Mouse (Mus musculus) forebrain, embryonic 16.5 days (tissue): Measurements from ENCODE around the gene Tmem117. TPM values are rescaled to one million over a fixed set of nuclear protein-coding genes. Genes with fewer than 3 reads are reported as not detected.

ENCODE experiments used
- ATAC-seq: fragments of 200-750 bp; cut with Nextera tagmentation; 2 replicates; pipeline ENCODE4 v1.8.0; 2017; ENCODE audit warnings: mild to moderate bottlenecking, moderate library complexity
- H3K27ac ChIP-seq: fragments of 300-500 bp; sonication (generic); 2 replicates; pipeline ENCODE4 v1.5.1; 2014; ENCODE audit warnings: low read length, control low read depth
- H3K27me3 ChIP-seq: fragments of 300-500 bp; sonication (generic); replicated peaks from 2 replicates; pipeline ENCODE4 v1.6.1; 2014; ENCODE audit warnings: low read length; ENCODE audit not compliant: control insufficient read depth, insufficient read depth
- H3K36me3 ChIP-seq: fragments of 300-500 bp; sonication (generic); 2 replicates; pipeline ENCODE4 v1.6.1; 2014; ENCODE audit not compliant: control insufficient read depth, insufficient read depth
- H3K4me1 ChIP-seq: fragments of 300-500 bp; sonication (generic); replicated peaks from 2 replicates; pipeline ENCODE4 v1.6.1; 2014; ENCODE audit warnings: low read length; ENCODE audit not compliant: control insufficient read depth, insufficient read depth
- H3K4me2 ChIP-seq: fragments of 300-500 bp; sonication (generic); 2 replicates; pipeline ENCODE4 v1.6.1; 2014; ENCODE audit warnings: mild to moderate bottlenecking, low read length, control low read depth
- H3K4me3 ChIP-seq: fragments of 300-500 bp; sonication (generic); replicated peaks from 2 replicates; pipeline ENCODE4 v1.5.1; 2014; ENCODE audit warnings: mild to moderate bottlenecking, low read length, control low read depth
- H3K9ac ChIP-seq: fragments of 300-500 bp; sonication (generic); replicated peaks from 2 replicates; pipeline ENCODE4 v1.6.1; 2014; ENCODE audit warnings: low read depth, low read length, control low read depth
- H3K9me3 ChIP-seq: fragments of 300-500 bp; sonication (generic); 2 replicates; pipeline ENCODE4 v1.6.1; 2016; ENCODE audit warnings: low read length; ENCODE audit not compliant: control insufficient read depth
- WGBS: fragments of 180-500 bp; shearing (Covaris S2); extraction: QIAGEN DNeasy Blood & Tissue Kit; methylation state at CpG from one replicate; pipeline ENCODE4 v1.1.7; 2014; 5-methylcytosine and 5-hydroxymethylcytosine counted together
- polyA plus RNA-seq: library from polyadenylated mRNA; unstranded; fragments of >200 nt; fragmentation: Nextera tagmentation; extraction: Ambion mirVana; gene quantifications from 2 replicates; pipeline ENCODE4 v1.2.1, GENCODE M21; 2015

The Tmem117 gene
- polyA plus RNA-seq, 1 experiment from 2014 or later: 5.4 TPM

DNA sequence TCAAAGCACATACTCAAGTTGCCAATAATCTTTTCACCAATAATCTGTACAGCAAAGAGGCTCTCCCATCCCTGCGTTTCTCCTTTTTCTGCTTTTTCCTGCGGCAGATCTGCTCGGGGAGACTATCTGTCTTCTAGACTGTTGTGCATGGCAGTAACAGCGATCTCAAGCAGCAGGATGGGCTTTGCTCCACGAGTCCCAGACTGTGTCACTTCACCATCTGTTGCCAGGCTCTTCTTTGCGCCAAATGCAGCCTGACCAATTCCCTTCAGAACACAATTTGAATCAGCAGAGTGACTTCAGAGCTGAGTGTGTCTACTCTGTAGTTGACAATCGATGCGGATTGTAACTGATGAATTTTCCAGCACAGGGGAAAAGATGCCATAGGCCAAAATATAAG lies 415.0 kb downstream of the Tmem117 start:
- 59% methylated on average over 8 of the region's 8 CpGs for WGBS
- H3K27ac ChIP-seq: peak overlapping the region; percentile 51; the same call in 1 of the 2 replicates
- H3K4me1 ChIP-seq: peaks cover 7% of the 10 kb centered on the region
- H3K27me3 ChIP-seq: no peaks in the 10 kb centered on the region
- H3K4me3 ChIP-seq: no peak overlapping the region
- H3K9me3 ChIP-seq: no peaks in the 10 kb centered on the region
- no peak overlapping the region for H3K9ac ChIP-seq
- H3K36me3 ChIP-seq: no peaks in the 10 kb centered on the region
- peak overlapping the region; percentile 2; the same call in 1 of the 2 replicates for H3K4me2 ChIP-seq
- peak; percentile 78 for ATAC-seq

DNA sequence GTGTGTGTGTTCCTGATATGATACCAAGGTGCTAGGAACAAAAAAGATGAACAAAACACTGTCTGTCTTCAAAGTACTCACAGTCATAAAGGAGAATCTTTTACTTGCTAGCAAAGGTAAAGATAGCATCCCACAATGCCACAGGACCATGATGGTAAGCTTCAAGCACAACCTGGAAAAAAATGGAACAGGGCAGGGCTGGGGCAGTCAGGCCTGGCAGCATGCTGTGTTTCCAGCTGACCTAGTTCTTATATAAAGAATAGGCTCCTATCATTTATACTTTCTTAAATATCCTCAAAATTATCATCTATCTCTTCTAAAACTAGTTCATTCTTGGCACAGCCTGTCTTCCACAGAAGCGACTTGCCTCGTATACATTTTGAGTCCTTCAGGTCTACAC lies 418.5 kb downstream of the Tmem117 start:
- H3K27ac ChIP-seq: no peak overlapping the region
- no peaks in the 10 kb centered on the region for H3K27me3 ChIP-seq
- 77% methylated on average over 2 of the region's 2 CpGs for WGBS
- H3K9me3 ChIP-seq: no peaks in the 10 kb centered on the region
- H3K4me1 ChIP-seq: peaks cover 7% of the 10 kb centered on the region
- no peak overlapping the region for H3K4me3 ChIP-seq
- H3K36me3 ChIP-seq: no peaks in the 10 kb centered on the region
- no peak overlapping the region for H3K9ac ChIP-seq
- H3K4me2 ChIP-seq: no peak overlapping the region
- ATAC-seq: no peak

DNA sequence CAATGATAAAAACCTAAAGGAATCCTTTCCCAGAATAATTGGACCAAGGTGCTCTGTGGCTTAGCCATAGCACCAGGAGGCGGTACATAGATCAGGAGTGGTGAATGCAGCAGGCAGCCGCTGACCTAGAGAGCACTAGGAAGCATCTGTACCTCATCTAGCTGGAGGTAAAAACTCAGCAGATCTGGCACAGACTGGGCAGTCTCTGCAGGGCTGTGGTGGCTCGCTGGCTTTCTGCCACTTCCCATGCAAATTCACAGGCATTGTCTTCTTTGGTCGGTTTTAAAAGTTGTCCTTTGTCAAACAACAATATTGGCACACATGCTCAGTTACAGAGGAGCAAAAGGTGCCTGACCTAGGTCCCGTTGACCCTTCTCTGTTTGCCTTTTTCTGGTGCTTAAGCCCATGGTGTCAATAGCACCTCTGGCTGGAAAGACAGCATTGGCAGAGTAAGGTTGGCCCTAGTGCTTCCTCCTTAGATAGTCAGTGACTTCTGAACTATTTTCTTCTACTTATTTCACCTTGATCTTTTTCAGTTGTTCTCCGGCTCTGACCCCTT lies 420.2 kb downstream of the Tmem117 start:
- H3K9ac ChIP-seq: no peak overlapping the region
- no peaks in the 10 kb centered on the region for H3K36me3 ChIP-seq
- no peak overlapping the region for H3K4me3 ChIP-seq
- H3K9me3 ChIP-seq: no peaks in the 10 kb centered on the region
- H3K4me1 ChIP-seq: peaks cover 1% of the 10 kb centered on the region
- H3K27me3 ChIP-seq: no peaks in the 10 kb centered on the region
- WGBS: 62% methylated on average over 6 of the region's 6 CpGs
- H3K4me2 ChIP-seq: no peak overlapping the region
- no peak for ATAC-seq
- H3K27ac ChIP-seq: no peak overlapping the region

DNA sequence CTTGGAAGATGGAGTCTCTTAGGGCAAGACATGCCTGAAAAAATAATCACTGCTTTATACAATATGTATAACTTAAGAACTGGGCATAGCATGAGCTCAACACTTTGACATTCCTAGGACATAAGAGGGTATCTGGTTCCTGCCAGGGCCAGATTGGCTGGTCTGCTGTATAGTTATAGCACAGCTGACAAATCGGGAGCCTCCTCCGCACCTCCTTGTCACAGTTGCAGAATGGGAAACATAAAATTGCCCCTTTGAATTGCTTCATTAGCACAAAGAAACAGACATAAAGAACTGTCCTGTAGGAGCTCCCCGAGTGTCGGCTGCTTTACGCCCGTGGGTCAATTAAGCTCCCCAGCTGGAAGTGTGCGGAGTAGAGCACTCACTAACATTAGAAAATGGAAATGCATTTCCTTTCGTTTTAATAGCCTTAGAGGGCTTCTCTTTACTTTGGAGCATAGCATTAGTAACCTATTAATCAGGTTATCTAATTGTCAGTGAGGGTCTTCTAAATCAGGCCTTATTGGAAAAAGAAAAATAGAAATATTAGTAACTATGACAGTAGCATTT lies 426.1 kb downstream of the Tmem117 start:
- Histone ChIP-seq H3K27ac (no peak overlapping the region), H3K9me3 (no peaks in the 10 kb centered on the region), H3K9ac (no peak overlapping the region), H3K4me2 (no peak overlapping the region), H3K36me3 (no peaks in the 10 kb centered on the region), H3K4me1 (no peaks in the 10 kb centered on the region), H3K4me3 (no peak overlapping the region), H3K27me3 (no peaks in the 10 kb centered on the region)
- ATAC-seq: no peak
- WGBS: 20% methylated on average over 8 of the region's 8 CpGs

DNA sequence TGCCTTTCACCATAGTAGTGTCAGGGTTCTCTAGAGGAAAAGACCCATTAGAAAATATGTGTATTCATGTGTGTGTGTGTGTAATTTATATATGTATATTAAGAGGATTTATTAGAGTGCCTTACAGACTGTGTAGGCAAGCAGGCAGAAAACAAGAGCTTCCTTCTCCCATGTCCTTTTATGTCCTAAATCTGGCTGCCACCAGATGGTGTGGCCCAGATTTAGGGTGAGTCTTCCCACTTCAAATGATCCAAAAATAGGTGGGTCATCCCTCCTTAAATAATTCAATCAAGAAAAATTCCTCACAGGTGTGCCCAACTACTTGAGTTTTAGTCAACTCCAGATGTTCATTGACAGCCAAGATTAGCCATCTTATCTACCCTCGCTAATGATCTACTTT lies 439.0 kb downstream of the Tmem117 start:
- WGBS: 100% methylated on average over 1 of the region's 1 CpGs
- Histone ChIP-seq H3K4me2 (no peak overlapping the region), H3K4me3 (no peak overlapping the region), H3K27me3 (no peaks in the 10 kb centered on the region), H3K9me3 (no peaks in the 10 kb centered on the region), H3K4me1 (no peaks in the 10 kb centered on the region; the same call in 1 of the 2 replicates), H3K9ac (no peak overlapping the region), H3K36me3 (no peaks in the 10 kb centered on the region), H3K27ac (no peak overlapping the region)
- ATAC-seq: no peak

DNA sequence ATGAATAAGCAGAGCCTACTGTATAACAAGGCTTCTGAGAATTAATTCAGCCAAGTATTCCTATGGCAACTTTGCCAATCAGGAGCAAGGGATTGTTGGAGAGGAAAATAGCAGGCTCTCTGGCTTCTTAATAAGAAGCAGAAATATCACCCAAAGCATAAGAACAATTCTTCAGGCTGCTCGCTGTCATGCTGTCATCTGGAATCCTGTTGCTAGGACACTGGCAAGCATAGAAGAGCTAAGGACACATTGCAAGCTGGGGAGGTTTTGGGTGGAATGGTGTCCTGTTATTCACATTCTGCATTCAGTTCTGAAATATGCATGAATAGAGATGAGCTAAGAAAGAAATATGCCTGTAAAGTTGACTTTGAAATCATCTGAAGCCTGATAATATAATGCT lies 439.8 kb downstream of the Tmem117 start:
- no peaks in the 10 kb centered on the region for H3K9me3 ChIP-seq
- 82% methylated on average over 1 of the region's 1 CpGs for WGBS
- H3K4me3 ChIP-seq: no peak overlapping the region
- H3K4me1 ChIP-seq: no peaks in the 10 kb centered on the region; the same call in 1 of the 2 replicates
- no peak overlapping the region for H3K27ac ChIP-seq
- no peak for ATAC-seq
- no peak overlapping the region for H3K4me2 ChIP-seq
- H3K9ac ChIP-seq: no peak overlapping the region
- H3K27me3 ChIP-seq: no peaks in the 10 kb centered on the region
- no peaks in the 10 kb centered on the region for H3K36me3 ChIP-seq

DNA sequence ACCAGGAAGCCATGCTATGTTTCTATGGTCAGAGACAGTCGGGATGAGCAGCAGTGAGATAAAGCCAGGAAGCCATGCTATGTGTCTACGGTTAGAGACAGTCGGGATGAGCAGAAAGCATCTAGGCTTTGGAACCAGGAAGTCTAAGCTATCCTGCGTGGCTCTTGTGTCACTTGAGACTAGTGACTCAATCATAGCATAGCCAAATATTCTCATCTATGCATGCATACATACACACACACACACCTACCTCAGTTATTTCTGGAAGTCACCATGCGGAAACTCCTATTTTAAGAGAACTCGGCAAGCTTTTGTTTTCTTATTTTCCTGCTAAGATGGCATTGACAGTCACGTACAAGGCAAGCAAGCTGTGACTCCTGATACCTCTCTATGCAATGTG lies 441.8 kb downstream of the Tmem117 start:
- ATAC-seq: no peak
- Histone ChIP-seq H3K27ac (no peak overlapping the region), H3K4me2 (no peak overlapping the region), H3K4me3 (no peak overlapping the region), H3K4me1 (no peaks in the 10 kb centered on the region; the same call in 1 of the 2 replicates), H3K9ac (no peak overlapping the region), H3K27me3 (no peaks in the 10 kb centered on the region), H3K9me3 (no peaks in the 10 kb centered on the region), H3K36me3 (no peaks in the 10 kb centered on the region)
- 91% methylated on average over 7 of the region's 7 CpGs for WGBS

DNA sequence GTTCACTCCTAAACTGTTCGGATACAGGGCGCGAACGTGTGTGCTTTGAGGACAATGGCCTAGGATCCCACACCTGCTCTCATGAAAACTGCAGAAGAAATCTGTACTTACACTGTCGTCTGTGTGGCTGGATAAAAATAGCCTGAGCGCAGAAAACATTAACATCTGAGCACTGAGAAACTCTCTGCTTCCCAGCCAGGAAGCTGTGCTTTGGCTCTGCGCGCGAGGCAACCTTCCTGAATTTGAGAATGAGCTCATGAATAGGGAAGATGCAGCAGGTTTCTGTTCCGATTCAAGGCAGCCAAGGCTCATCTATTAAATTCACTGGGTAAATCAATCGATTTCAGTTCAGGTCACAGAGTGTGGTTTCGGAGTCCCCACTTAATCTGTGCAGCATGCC lies 446.3 kb downstream of the Tmem117 start:
- Histone ChIP-seq H3K4me3 (no peak overlapping the region), H3K4me2 (no peak overlapping the region), H3K27me3 (no peaks in the 10 kb centered on the region), H3K9ac (no peak overlapping the region), H3K4me1 (no peaks in the 10 kb centered on the region), H3K27ac (0 out of 2 replicates have a peak overlapping the region, but pooled peaks have one; percentile 23), H3K36me3 (no peaks in the 10 kb centered on the region), H3K9me3 (no peaks in the 10 kb centered on the region)
- peak; percentile 20; the same call in 1 of the 2 replicates for ATAC-seq
- 63% methylated on average over 12 of the region's 12 CpGs for WGBS

DNA sequence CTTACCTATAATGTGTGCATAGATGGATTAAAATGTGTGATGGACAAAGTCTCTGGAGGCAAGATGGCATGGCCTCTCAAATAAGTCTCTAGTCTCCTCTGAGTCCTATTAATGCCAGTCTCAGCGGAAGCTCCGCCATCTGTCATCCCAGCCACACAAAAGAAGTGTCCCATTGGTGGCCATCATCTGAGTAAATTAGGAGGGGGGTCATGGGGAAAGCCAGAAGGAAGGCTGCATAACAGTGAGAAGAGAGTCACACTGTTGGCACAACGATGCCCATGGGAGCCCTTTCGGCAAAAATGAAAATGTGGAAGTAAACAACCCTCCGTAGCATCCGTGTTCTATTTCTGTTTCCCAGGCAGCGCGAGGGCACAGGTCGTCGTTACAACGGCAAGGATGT lies 452.6 kb downstream of the Tmem117 start:
- WGBS: 69% methylated on average over 11 of the region's 11 CpGs
- no peak for ATAC-seq
- Histone ChIP-seq H3K4me2 (no peak overlapping the region), H3K4me1 (no peaks in the 10 kb centered on the region), H3K9ac (no peak overlapping the region), H3K36me3 (no peaks in the 10 kb centered on the region), H3K27me3 (no peaks in the 10 kb centered on the region), H3K9me3 (no peaks in the 10 kb centered on the region), H3K4me3 (no peak overlapping the region), H3K27ac (no peak overlapping the region)

DNA sequence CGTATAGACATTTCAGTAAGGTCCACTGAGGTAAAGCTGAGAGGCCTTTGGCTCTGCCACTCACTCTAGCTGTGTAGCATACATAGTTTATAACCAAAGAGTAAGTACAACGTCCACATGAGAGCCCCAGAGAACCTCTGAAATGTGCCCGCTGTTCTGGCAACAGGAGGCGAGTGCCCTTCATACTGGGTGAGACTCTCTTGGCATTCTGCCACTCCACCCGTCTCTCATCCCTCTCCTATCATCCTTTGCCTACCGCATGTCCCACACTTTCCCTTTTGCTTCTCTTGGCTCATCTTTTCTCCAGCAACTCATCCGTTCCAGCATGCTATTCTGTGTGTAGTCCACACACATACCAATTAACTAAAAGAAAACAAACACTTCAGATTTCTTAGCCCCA lies 456.9 kb downstream of the Tmem117 start:
- Histone ChIP-seq H3K27ac (no peak overlapping the region), H3K9ac (no peak overlapping the region), H3K4me3 (no peak overlapping the region), H3K36me3 (no peaks in the 10 kb centered on the region), H3K27me3 (no peaks in the 10 kb centered on the region), H3K9me3 (no peaks in the 10 kb centered on the region), H3K4me1 (no peaks in the 10 kb centered on the region), H3K4me2 (no peak overlapping the region)
- 68% methylated on average over 7 of the region's 7 CpGs for WGBS
- ATAC-seq: no peak
